Mouse (Mus musculus) testis, adult 2 months (tissue): ENCODE results near the gene Lgr6.

Experiments
- CTCF ChIP-seq: fragments of 200-500 bp; IDR thresholded peaks from 2 replicates; pipeline ENCODE4 v1.5.1; 2012; ENCODE audit warnings: low read depth, mild to moderate bottlenecking, inconsistent platforms, low read length, moderate library complexity; ENCODE audit not compliant: control insufficient read depth, insufficient read depth, insufficient replicate concordance
- POLR2A ChIP-seq: fragments of 200-500 bp; IDR thresholded peaks from 2 replicates; pipeline ENCODE4 v1.6.1; 2012; ENCODE audit warnings: low read depth, mild to moderate bottlenecking, inconsistent platforms, low read length, moderate library complexity; ENCODE audit not compliant: control insufficient read depth

GRCm38 (mm10) chr1:134972920-134973319, 132.2 kb downstream of the Lgr6 start:
- TF ChIP-seq CTCF, result no peak
- TF ChIP-seq POLR2A, result no peak
